Mouse (Mus musculus): ENCODE measurements around the gene Reg3d. TPM values are rescaled to one million over a fixed set of nuclear protein-coding genes. Genes with fewer than 3 reads are reported as not detected.
A peak's percentile ranks its signal among the peaks of the same experiment; 100 is the strongest.

Reg3d gene
- total and polyA plus RNA-seq, 2 experiments, result 0.65 TPM; not detected in 1

- Histone ChIP-seq H3K9ac (ENCODE audit: low read depth, low read length) (no peak within 1 kb of the TSS), H3K4me1 (ENCODE audit: control insufficient read depth, insufficient read depth, low read length) (no peaks in the 10 kb centered on the region), H3K79me2 (ENCODE audit: control insufficient read depth, insufficient read depth, low read length) (no peaks in the 10 kb centered on the region), H3K27ac (replicated peaks; ENCODE audit: insufficient read depth, low read depth, low read length) (no peak within 1 kb of the TSS), H3K27me3 (ENCODE audit: control insufficient read depth, insufficient read depth, low read length) (no peaks in the 10 kb centered on the region), H3K36me3 (ENCODE audit: control insufficient read depth, insufficient read depth, low read length) (no peaks in the 10 kb centered on the region), H3K4me3 (ENCODE audit: insufficient read depth, low read depth, low read length) (no peak within 1 kb of the TSS)
- 90% methylated on average over 2 of the region's 2 CpGs for whole genome bisulfite sequencing
- DNase-seq (ENCODE audit: extremely low read depth, low read depth, low spot score), result no peak
- no peak for TF ChIP-seq CTCF (IDR thresholded peaks at IDR 0.05; ENCODE audit: low read depth, low read length)
- TF ChIP-seq POLR2A (IDR thresholded peaks at IDR 0.05; ENCODE audit: extremely low read depth, insufficient read depth, low read length), result no peak
Measured at GRCm38 (mm10) chr6:78370357-78370756, 8.3 kb downstream of the Reg3d start, which contains the start of gene Reg3b. Gene Reg3b, plus strand, starts transcription at chr6:78370657.

GRCm38 (mm10) chr6:78361971-78362563 lies 16.6 kb downstream of the Reg3d start:
- no peaks in the 10 kb centered on the region for H3K27me3 ChIP-seq (ENCODE audit: control insufficient read depth, insufficient read depth, low read length)
- TF ChIP-seq POLR2A (IDR thresholded peaks at IDR 0.05; ENCODE audit: extremely low read depth, insufficient read depth, low read length) (no peak), CTCF (IDR thresholded peaks at IDR 0.05; ENCODE audit: low read depth, low read length) (no peak)
- no peak overlapping the region for H3K4me3 ChIP-seq (ENCODE audit: insufficient read depth, low read depth, low read length)
- DNase-seq (ENCODE audit: extremely low read depth, low read depth, low spot score), result peak; percentile 78
- H3K79me2 ChIP-seq (ENCODE audit: control insufficient read depth, insufficient read depth, low read length), result no peaks in the 10 kb centered on the region
- no peaks in the 10 kb centered on the region for H3K4me1 ChIP-seq (ENCODE audit: control insufficient read depth, insufficient read depth, low read length)
- no peak overlapping the region for H3K27ac ChIP-seq (replicated peaks; ENCODE audit: insufficient read depth, low read depth, low read length)
- no peak overlapping the region for H3K9ac ChIP-seq (ENCODE audit: low read depth, low read length)
- H3K36me3 ChIP-seq (ENCODE audit: control insufficient read depth, insufficient read depth, low read length), result no peaks in the 10 kb centered on the region
- WGBS, result 19% methylated on average over 2 of the region's 2 CpGs

GRCm38 (mm10) chr6:78341689-78342088 lies 37.0 kb downstream of the Reg3d start:
- no peak for DNase-seq (ENCODE audit: extremely low read depth, low read depth, low spot score)
- H3K36me3 ChIP-seq (ENCODE audit: control insufficient read depth, insufficient read depth, low read length), result no peaks in the 10 kb centered on the region
- no peaks in the 10 kb centered on the region for H3K27me3 ChIP-seq (ENCODE audit: control insufficient read depth, insufficient read depth, low read length)
- 69% methylated on average over 2 of the region's 2 CpGs for WGBS
- no peaks in the 10 kb centered on the region for H3K79me2 ChIP-seq (ENCODE audit: control insufficient read depth, insufficient read depth, low read length)
- H3K4me1 ChIP-seq (ENCODE audit: control insufficient read depth, insufficient read depth, low read length), result no peaks in the 10 kb centered on the region
- TF ChIP-seq CTCF (IDR thresholded peaks at IDR 0.05; ENCODE audit: low read depth, low read length) (no peak), POLR2A (IDR thresholded peaks at IDR 0.05; ENCODE audit: extremely low read depth, insufficient read depth, low read length) (no peak)
- H3K4me3 ChIP-seq (ENCODE audit: insufficient read depth, low read depth, low read length), result no peak overlapping the region
- H3K27ac ChIP-seq (replicated peaks; ENCODE audit: insufficient read depth, low read depth, low read length), result no peak overlapping the region
- H3K9ac ChIP-seq (ENCODE audit: low read depth, low read length), result no peak overlapping the region

- no peak for DNase-seq (ENCODE audit: extremely low read depth, low read depth, low spot score)
- Histone ChIP-seq H3K9ac (ENCODE audit: low read depth, low read length) (no peak overlapping the region), H3K27ac (replicated peaks; ENCODE audit: insufficient read depth, low read depth, low read length) (no peak overlapping the region), H3K79me2 (ENCODE audit: control insufficient read depth, insufficient read depth, low read length) (no peaks in the 10 kb centered on the region), H3K36me3 (ENCODE audit: control insufficient read depth, insufficient read depth, low read length) (no peaks in the 10 kb centered on the region), H3K27me3 (ENCODE audit: control insufficient read depth, insufficient read depth, low read length) (no peaks in the 10 kb centered on the region), H3K4me1 (ENCODE audit: control insufficient read depth, insufficient read depth, low read length) (no peaks in the 10 kb centered on the region), H3K4me3 (ENCODE audit: insufficient read depth, low read depth, low read length) (no peak overlapping the region)
- TF ChIP-seq POLR2A (IDR thresholded peaks at IDR 0.05; ENCODE audit: extremely low read depth, insufficient read depth, low read length) (no peak), CTCF (IDR thresholded peaks at IDR 0.05; ENCODE audit: low read depth, low read length) (no peak)
Measured at GRCm38 (mm10) chr6:78340296-78340695, 38.4 kb downstream of the Reg3d start.

GRCm38 (mm10) chr6:78331919-78332569 lies 46.6 kb downstream of the Reg3d start:
- Histone ChIP-seq H3K36me3 (ENCODE audit: control insufficient read depth, insufficient read depth, low read length) (no peaks in the 10 kb centered on the region), H3K27ac (replicated peaks; ENCODE audit: insufficient read depth, low read depth, low read length) (no peak overlapping the region), H3K79me2 (ENCODE audit: control insufficient read depth, insufficient read depth, low read length) (no peaks in the 10 kb centered on the region), H3K27me3 (ENCODE audit: control insufficient read depth, insufficient read depth, low read length) (no peaks in the 10 kb centered on the region), H3K4me1 (ENCODE audit: control insufficient read depth, insufficient read depth, low read length) (no peaks in the 10 kb centered on the region), H3K9ac (ENCODE audit: low read depth, low read length) (no peak overlapping the region), H3K4me3 (ENCODE audit: insufficient read depth, low read depth, low read length) (no peak overlapping the region)
- peak; percentile 16 for DNase-seq (ENCODE audit: extremely low read depth, low read depth, low spot score)
- 32% methylated on average over 7 of the region's 7 CpGs for WGBS
- TF ChIP-seq POLR2A (IDR thresholded peaks at IDR 0.05; ENCODE audit: extremely low read depth, insufficient read depth, low read length) (no peak), CTCF (IDR thresholded peaks at IDR 0.05; ENCODE audit: low read depth, low read length) (peak; percentile 24; the same call in 1 of the 2 replicates)

- H3K4me1 ChIP-seq (ENCODE audit: control insufficient read depth, insufficient read depth, low read length), result no peaks in the 10 kb centered on the region
- 60% methylated on average over 2 of the region's 2 CpGs for WGBS
- no peaks in the 10 kb centered on the region for H3K36me3 ChIP-seq (ENCODE audit: control insufficient read depth, insufficient read depth, low read length)
- no peaks in the 10 kb centered on the region for H3K27me3 ChIP-seq (ENCODE audit: control insufficient read depth, insufficient read depth, low read length)
- TF ChIP-seq POLR2A (IDR thresholded peaks at IDR 0.05; ENCODE audit: extremely low read depth, insufficient read depth, low read length), result no peak
- TF ChIP-seq CTCF (IDR thresholded peaks at IDR 0.05; ENCODE audit: low read depth, low read length), result no peak
- H3K27ac ChIP-seq (replicated peaks; ENCODE audit: insufficient read depth, low read depth, low read length), result no peak overlapping the region
- no peak for DNase-seq (ENCODE audit: extremely low read depth, low read depth, low spot score)
- H3K9ac ChIP-seq (ENCODE audit: low read depth, low read length), result no peak overlapping the region
- H3K4me3 ChIP-seq (ENCODE audit: insufficient read depth, low read depth, low read length), result no peak overlapping the region
- no peaks in the 10 kb centered on the region for H3K79me2 ChIP-seq (ENCODE audit: control insufficient read depth, insufficient read depth, low read length)
Measured at GRCm38 (mm10) chr6:78329166-78329565, 49.5 kb downstream of the Reg3d start.

All from liver, adult 2 months (tissue).